ENCODE assay signal across 8 mouse cellular contexts in genomic region chr16:17921325-17922162, GRCm38 (mm10). TPM values are rescaled to one million over a fixed set of nuclear protein-coding genes. Genes with fewer than 3 reads are reported as not detected.
DNase-seq lines count a peak whose midpoint lies in the region; ATAC-seq lines count a peak whose summit lies in the region.

No protein-coding gene starts in this region.

- H3K27ac ChIP-seq in hindbrain, embryonic 11.5 days (ENCODE audit: low read depth, low read length), result peak overlapping the region; percentile 63

- peak overlapping the region; percentile 89 for H3K4me2 ChIP-seq in hindbrain, embryonic 11.5 days (replicated peaks; ENCODE audit: low read depth, low read length)

- H3K4me3 ChIP-seq in hindbrain, embryonic 11.5 days (ENCODE audit: low read depth, low read length), result peak overlapping the region; percentile 83

- H3K36me3 ChIP-seq in hindbrain, embryonic 11.5 days (ENCODE audit: control insufficient read depth, insufficient read depth, low read length), result no peaks in the 10 kb centered on the region

- peak; percentile 97 for DNase-seq in MN1 (ENCODE audit: low spot score)
- DNase-seq in cerebellum, adult 9-10 months, result peak; percentile 96
- DNase-seq in hindbrain, embryonic 11.5 days (ENCODE audit: low spot score), result peak; percentile 98
- peak; percentile 96 for DNase-seq in layer of hippocampus, postnatal 10 days (ENCODE audit: low spot score in 2 of 2)
- peak; percentile 97 for DNase-seq in lung, postnatal 10 days
- peak; percentile 93 for DNase-seq in ovary, postnatal 36 days (ENCODE audit: low spot score)
- peak; percentile 93 for DNase-seq in thymus, postnatal 25 days

- H3K27me3 ChIP-seq in hindbrain, embryonic 11.5 days (ENCODE audit: control insufficient read depth, insufficient read depth, low read length), result peaks cover 12% of the 10 kb centered on the region

- peak; percentile 95 for ATAC-seq in frontal cortex, adult (ENCODE audit: low TSS enrichment)
- ATAC-seq in hindbrain, embryonic 11.5 days (ENCODE audit: low FRiP score), result peak; percentile 93

- H3K9ac ChIP-seq in hindbrain, embryonic 11.5 days (ENCODE audit: low read depth, low read length), result peak overlapping the region; percentile 93

- peaks cover 8% of the 10 kb centered on the region; the same call in 1 of the 2 replicates for H3K4me1 ChIP-seq in hindbrain, embryonic 11.5 days (replicated peaks; ENCODE audit: control insufficient read depth, insufficient read depth, low read length)

- H3K9me3 ChIP-seq in hindbrain, embryonic 11.5 days (ENCODE audit: control insufficient read depth, low read length), result no peaks in the 10 kb centered on the region

- WGBS in hindbrain, embryonic 11.5 days, result 4% methylated on average over 47 of the region's 47 CpGs

RNA-seq across cellular contexts. Expression of gene Slc25a1, which starts 6.5 kb away (rescaled TPM):
- polyA plus RNA-seq in hindbrain, embryonic 11.5 days (2014; fragmentation: Nextera tagmentation; extraction: Ambion mirVana), result 114 and 118 TPM in 2 replicates
- total RNA-seq in layer of hippocampus, postnatal 10 days (2021), result 10 to 100 TPM; 78.3 to 87.2 TPM

RNA-seq across cellular contexts. Expression of gene Gsc2, which starts 6.7 kb away (rescaled TPM):
- polyA plus RNA-seq in hindbrain, embryonic 11.5 days (2014; fragmentation: Nextera tagmentation; extraction: Ambion mirVana), result 0.17 TPM in 1 of 2 replicates, not detected in the other
- not detected for total RNA-seq in layer of hippocampus, postnatal 10 days (2021)

RNA-seq across cellular contexts. Expression of gene Ess2, which starts 10.4 kb away (rescaled TPM):
- 38.3 and 40.5 TPM in 2 replicates for polyA plus RNA-seq in hindbrain, embryonic 11.5 days (2014; fragmentation: Nextera tagmentation; extraction: Ambion mirVana)
- total RNA-seq in layer of hippocampus, postnatal 10 days (2021), result 10 to 100 TPM; 31.7 to 33.5 TPM

RNA-seq across cellular contexts. Expression of gene Tssk2, which starts 23.1 kb away (rescaled TPM):
- not detected in 2 replicates for polyA plus RNA-seq in hindbrain, embryonic 11.5 days (2014; fragmentation: Nextera tagmentation; extraction: Ambion mirVana)
- not detected for total RNA-seq in layer of hippocampus, postnatal 10 days (2021)

RNA-seq across cellular contexts. Expression of gene Dgcr2, which starts 23.2 kb away (rescaled TPM):
- 72.9 and 75.7 TPM in 2 replicates for polyA plus RNA-seq in hindbrain, embryonic 11.5 days (2014; fragmentation: Nextera tagmentation; extraction: Ambion mirVana)
- 100 to 1,000 TPM; 109 to 114 TPM for total RNA-seq in layer of hippocampus, postnatal 10 days (2021)

Comparison
In these comparisons a context has a peak if more than half of its experiments do, and no peak if none do; other contexts are left out.
1. Peak in every context shown above with its lines: DNase-seq, ATAC-seq, H3K4me3 ChIP-seq and H3K27ac ChIP-seq.